Mouse (Mus musculus) testis, adult 2 months (tissue): ENCODE results near the gene Zcchc9.

Experiments
- CTCF ChIP-seq: fragments of 200-500 bp; IDR thresholded peaks from 2 replicates; pipeline ENCODE4 v1.5.1; 2012; ENCODE audit warnings: low read depth, mild to moderate bottlenecking, inconsistent platforms, low read length, moderate library complexity; ENCODE audit not compliant: control insufficient read depth, insufficient read depth, insufficient replicate concordance
- POLR2A ChIP-seq: fragments of 200-500 bp; IDR thresholded peaks from 2 replicates; pipeline ENCODE4 v1.6.1; 2012; ENCODE audit warnings: low read depth, mild to moderate bottlenecking, inconsistent platforms, low read length, moderate library complexity; ENCODE audit not compliant: control insufficient read depth

DNA sequence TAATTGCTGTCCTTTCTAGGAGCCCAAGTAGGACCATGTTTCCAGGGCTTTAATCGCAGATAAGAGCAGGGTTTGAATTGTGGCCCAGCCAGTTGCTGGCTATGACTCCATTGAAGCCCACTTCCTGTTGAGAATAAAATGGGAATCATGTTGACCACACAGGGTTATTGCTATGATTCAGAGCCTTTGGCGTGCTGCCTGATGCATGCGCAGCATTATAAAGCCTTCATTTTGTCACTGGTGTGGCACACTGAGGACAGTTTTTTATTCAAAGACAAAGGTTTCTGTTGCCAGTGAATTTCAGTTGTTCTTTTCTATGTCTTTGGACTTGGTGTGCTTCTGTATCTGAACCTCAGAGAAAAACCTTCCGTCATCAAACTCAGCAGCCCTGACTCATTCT lies 51.3 kb downstream of the Zcchc9 start:
- TF ChIP-seq POLR2A (no peak), CTCF (no peak)
